Mouse (Mus musculus) limb, embryonic 11.5 days (tissue): ENCODE data around the gene Uso1. TPM values are rescaled to one million over a fixed set of nuclear protein-coding genes. Genes with fewer than 3 reads are reported as not detected.
A peak's percentile ranks its signal among the peaks of the same experiment; 100 is the strongest.
"Not testable (repeated sequence)": the region's sequence is repeated elsewhere in the genome, so short reads cannot be mapped to it uniquely, and the experiment has no call there.

ENCODE experiments used
- ATAC-seq: fragments of 200-750 bp; cut with Nextera tagmentation; 2 replicates; pipeline ENCODE4 v1.8.0; 2017; ENCODE audit warnings: low read depth; ENCODE audit not compliant: insufficient number of reproducible peaks, low FRiP score, low TSS enrichment
- DNase-seq: peaks from one replicate; pipeline ENCODE4 v3.0.0-alpha.2; 2015; ENCODE audit warnings: low spot score
- H3K27ac ChIP-seq: fragments of 300-500 bp; sonication (generic); replicated peaks from 2 replicates; pipeline ENCODE4 v1.5.1; 2014; ENCODE audit warnings: low read depth, mild to moderate bottlenecking, low read length
- H3K27me3 ChIP-seq: fragments of 300-500 bp; sonication (generic); 2 replicates; pipeline ENCODE4 v1.6.1; 2014; ENCODE audit warnings: mild to moderate bottlenecking, low read length, mixed read lengths; ENCODE audit not compliant: control insufficient read depth, insufficient read depth
- H3K36me3 ChIP-seq: fragments of 300-500 bp; sonication (generic); 2 replicates; pipeline ENCODE4 v1.6.1; 2014; ENCODE audit warnings: mild to moderate bottlenecking, low read length, moderate library complexity, mixed read lengths; ENCODE audit not compliant: control insufficient read depth, insufficient read depth
- H3K4me1 ChIP-seq: fragments of 300-500 bp; sonication (generic); 2 replicates; pipeline ENCODE4 v1.6.1; 2014; ENCODE audit warnings: low read length, mixed read lengths; ENCODE audit not compliant: control insufficient read depth, insufficient read depth
- H3K4me2 ChIP-seq: fragments of 300-500 bp; sonication (generic); 2 replicates; pipeline ENCODE4 v1.6.1; 2014; ENCODE audit warnings: low read depth, mild to moderate bottlenecking, moderate library complexity; ENCODE audit not compliant: severe bottlenecking
- H3K4me3 ChIP-seq: fragments of 300-500 bp; sonication (generic); 2 replicates; pipeline ENCODE4 v1.5.1; 2014; ENCODE audit warnings: low read depth, low read length
- H3K9ac ChIP-seq: fragments of 300-500 bp; sonication (generic); 2 replicates; pipeline ENCODE4 v1.6.1; 2014; ENCODE audit warnings: mild to moderate bottlenecking, low read length
- H3K9me3 ChIP-seq: fragments of 300-500 bp; sonication (generic); 2 replicates; pipeline ENCODE4 v1.6.1; 2016; ENCODE audit warnings: low read length; ENCODE audit not compliant: control insufficient read depth
- WGBS: fragments of 180-500 bp; shearing (Covaris S2); extraction: QIAGEN DNeasy Blood & Tissue Kit; methylation state at CpG from one replicate; pipeline ENCODE4 v1.1.7; 2014; 5-methylcytosine and 5-hydroxymethylcytosine counted together
- polyA plus RNA-seq: library from polyadenylated mRNA; unstranded; fragments of >200 nt; fragmentation: Nextera tagmentation; extraction: Ambion mirVana; gene quantifications from 2 replicates; pipeline ENCODE4 v1.2.1, GENCODE M21; 2014

Uso1 gene
- polyA plus RNA-seq, 1 experiment from 2014 or later = 31.5 TPM

GRCm38 (mm10) chr5:92130040-92130682 is 7.6 kb upstream of the Uso1 start:
- no peak overlapping the region for H3K9ac ChIP-seq
- ATAC-seq (no peak), DNase-seq (no peak)
- H3K27ac ChIP-seq = no peak overlapping the region
- 90% methylated on average over 6 of the region's 6 CpGs for WGBS
- H3K9me3 ChIP-seq = no peaks in the 10 kb centered on the region
- no peak overlapping the region for H3K4me3 ChIP-seq
- H3K4me2 ChIP-seq = no peak overlapping the region
- H3K27me3 ChIP-seq = no peaks in the 10 kb centered on the region
- no peaks in the 10 kb centered on the region for H3K4me1 ChIP-seq
- no peaks in the 10 kb centered on the region for H3K36me3 ChIP-seq

GRCm38 (mm10) chr5:92132127-92132526 is 5.6 kb upstream of the Uso1 start:
- Histone ChIP-seq H3K27me3 (no peaks in the 10 kb centered on the region), H3K4me2 (no peak overlapping the region), H3K9ac (no peak overlapping the region), H3K36me3 (no peaks in the 10 kb centered on the region), H3K4me1 (peaks cover 4% of the 10 kb centered on the region; the same call in 1 of the 2 replicates), H3K4me3 (no peak overlapping the region), H3K9me3 (no peaks in the 10 kb centered on the region), H3K27ac (no peak overlapping the region)
- no peak for ATAC-seq
- WGBS = 90% methylated on average over 4 of the region's 4 CpGs
- no peak for DNase-seq

GRCm38 (mm10) chr5:92133006-92133405 is 4.7 kb upstream of the Uso1 start:
- not testable (repeated sequence) for DNase-seq, H3K4me2 ChIP-seq, ATAC-seq, H3K27ac ChIP-seq, H3K9ac ChIP-seq, H3K36me3 ChIP-seq, H3K4me3 ChIP-seq, H3K4me1 ChIP-seq, H3K27me3 ChIP-seq, H3K9me3 ChIP-seq
- 69% methylated on average over 4 of the region's 4 CpGs for WGBS

- H3K27me3 ChIP-seq = no peaks in the 10 kb centered on the region
- no peaks in the 10 kb centered on the region for H3K9me3 ChIP-seq
- no peak for ATAC-seq
- DNase-seq = no peak
- H3K4me1 ChIP-seq = peaks cover 7% of the 10 kb centered on the region; the same call in 1 of the 2 replicates
- H3K9ac ChIP-seq = no peak overlapping the region
- H3K36me3 ChIP-seq = no peaks in the 10 kb centered on the region
- H3K27ac ChIP-seq = no peak overlapping the region
- WGBS = 80% methylated on average over 3 of the region's 3 CpGs
- no peak overlapping the region for H3K4me2 ChIP-seq
- H3K4me3 ChIP-seq = no peak overlapping the region
Measured at GRCm38 (mm10) chr5:92134934-92135333, 2.8 kb upstream of the Uso1 start.

GRCm38 (mm10) chr5:92136536-92137238 is 1.1 kb upstream of the Uso1 start:
- peak overlapping the region; percentile 85 for H3K4me3 ChIP-seq
- H3K27me3 ChIP-seq = no peaks in the 10 kb centered on the region
- WGBS = 71% methylated on average over 9 of the region's 9 CpGs
- no peak for ATAC-seq
- peak overlapping the region; percentile 54 for H3K4me2 ChIP-seq
- no peak for DNase-seq
- H3K27ac ChIP-seq = no peak overlapping the region
- H3K4me1 ChIP-seq = peaks cover 7% of the 10 kb centered on the region; the same call in 1 of the 2 replicates
- no peaks in the 10 kb centered on the region for H3K9me3 ChIP-seq
- H3K36me3 ChIP-seq = no peaks in the 10 kb centered on the region
- H3K9ac ChIP-seq = no peak overlapping the region

GRCm38 (mm10) chr5:92138093-92138621 is 419 bp downstream of the Uso1 start:
- H3K27ac ChIP-seq = peak overlapping the region; percentile 65; the same call in 1 of the 2 replicates
- peaks cover 7% of the 10 kb centered on the region; the same call in 1 of the 2 replicates for H3K4me1 ChIP-seq
- H3K9ac ChIP-seq = peak overlapping the region; percentile 85
- ATAC-seq (peak; percentile 76), DNase-seq (peak; percentile 64)
- H3K9me3 ChIP-seq = no peaks in the 10 kb centered on the region
- peak overlapping the region; percentile 66 for H3K4me2 ChIP-seq
- no peaks in the 10 kb centered on the region for H3K27me3 ChIP-seq
- WGBS = under 1% methylated on average over 43 of the region's 43 CpGs
- no peaks in the 10 kb centered on the region for H3K36me3 ChIP-seq
- peak overlapping the region; percentile 85 for H3K4me3 ChIP-seq

- H3K9ac ChIP-seq = no peak overlapping the region
- ATAC-seq (no peak), DNase-seq (no peak)
- no peaks in the 10 kb centered on the region for H3K9me3 ChIP-seq
- H3K36me3 ChIP-seq = no peaks in the 10 kb centered on the region
- H3K27ac ChIP-seq = no peak overlapping the region
- peaks cover 7% of the 10 kb centered on the region; the same call in 1 of the 2 replicates for H3K4me1 ChIP-seq
- peak overlapping the region; percentile 66; the same call in 1 of the 2 replicates for H3K4me2 ChIP-seq
- H3K4me3 ChIP-seq = no peak overlapping the region
- no peaks in the 10 kb centered on the region for H3K27me3 ChIP-seq
- 38% methylated on average over 1 of the region's 1 CpGs for whole genome bisulfite sequencing
Measured at GRCm38 (mm10) chr5:92139191-92139590, 1.5 kb downstream of the Uso1 start.

GRCm38 (mm10) chr5:92141696-92142095 is 4.0 kb downstream of the Uso1 start:
- WGBS = 72% methylated on average over 5 of the region's 5 CpGs
- Histone ChIP-seq H3K4me2 (no peak overlapping the region), H3K27me3 (no peaks in the 10 kb centered on the region), H3K9me3 (no peaks in the 10 kb centered on the region), H3K9ac (no peak overlapping the region), H3K4me3 (no peak overlapping the region), H3K4me1 (peaks cover 4% of the 10 kb centered on the region; the same call in 1 of the 2 replicates), H3K36me3 (no peaks in the 10 kb centered on the region), H3K27ac (no peak overlapping the region)
- DNase-seq = no peak
- no peak for ATAC-seq
